Mouse (Mus musculus) stomach, postnatal 0 days (tissue): Measurements from ENCODE around the gene Itga2.
A peak's percentile ranks its signal among the peaks of the same experiment; 100 is the strongest.

Experiments used
- CTCF ChIP-seq: IDR thresholded peaks from 2 replicates; pipeline ENCODE4 v1.5.1; 2016; ENCODE audit warnings: antibody characterized with exemption, low read depth, mild to moderate bottlenecking, moderate library complexity
- EP300 ChIP-seq: optimal IDR thresholded peaks from 2 replicates; pipeline ENCODE3; 2016; ENCODE audit warnings: antibody characterized with exemption

DNA sequence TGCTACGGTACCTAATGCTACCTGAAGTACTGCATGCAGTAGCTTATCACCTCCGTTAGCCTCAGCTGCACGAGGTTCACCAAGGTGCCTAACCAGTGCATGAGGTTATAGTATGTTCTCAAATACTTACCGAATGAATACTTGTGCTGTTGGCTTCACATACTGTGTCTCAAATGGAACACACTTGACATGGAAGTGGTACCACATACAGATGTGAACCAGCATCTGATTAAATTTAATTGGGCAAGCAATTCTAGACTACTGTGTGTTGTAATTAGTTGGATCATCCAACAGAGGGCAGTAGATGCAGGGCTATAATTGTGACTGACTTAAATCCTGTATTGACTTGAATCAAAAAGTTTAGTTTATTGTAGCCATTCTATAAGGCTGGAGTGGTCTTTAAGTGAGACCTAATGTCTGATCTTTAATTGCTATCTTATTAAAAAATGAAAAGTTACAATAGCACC lies 100.5 kb downstream of the Itga2 start:
- TF ChIP-seq EP300 (no peak), CTCF (peak; percentile 82)
